Mouse (Mus musculus) ES-Bruce4 (cell line): ENCODE measurements at regions not wholly inside any gene's neighbourhood (a gene's known extent, or its start where the extent isn't known, plus 50 kb on each side); places are given as distances from the start of the nearest gene placed in this dataset.
"Not testable (repeated sequence)": the region's sequence is repeated elsewhere in the genome, so short reads cannot be mapped to it uniquely, and the experiment has no call there.

Experiments used
- H3K27ac ChIP-seq: 2 replicates; pipeline ENCODE4 v1.5.1; 2012; ENCODE audit warnings: low read length, inconsistent platforms; ENCODE audit not compliant: insufficient read depth
- H3K27me3 ChIP-seq: 2 replicates; pipeline ENCODE4 v1.6.1; 2012; ENCODE audit warnings: mild to moderate bottlenecking, low read length, inconsistent platforms; ENCODE audit not compliant: control insufficient read depth, poor library complexity, insufficient read depth, severe bottlenecking
- H3K36me3 ChIP-seq: 2 replicates; pipeline ENCODE4 v1.6.1; 2012; ENCODE audit warnings: inconsistent platforms, mild to moderate bottlenecking, low read length, moderate library complexity; ENCODE audit not compliant: control insufficient read depth, poor library complexity, insufficient read depth, severe bottlenecking
- H3K4me1 ChIP-seq: one replicate; pipeline ENCODE4 v1.8.1; 2011; ENCODE audit warnings: low read length; ENCODE audit not compliant: control insufficient read depth, insufficient read depth
- H3K4me3 ChIP-seq: 2 replicates; pipeline ENCODE4 v1.5.1; 2011; ENCODE audit warnings: low read depth, mild to moderate bottlenecking, low read length
- H3K9ac ChIP-seq: 2 replicates; pipeline ENCODE4 v1.6.1; 2012; ENCODE audit warnings: low read depth, mild to moderate bottlenecking, inconsistent platforms; ENCODE audit not compliant: poor library complexity, severe bottlenecking
- H3K9me3 ChIP-seq: replicated peaks from 2 replicates; pipeline ENCODE4 v1.6.1; 2012; ENCODE audit warnings: mild to moderate bottlenecking, low read length, inconsistent platforms; ENCODE audit not compliant: control insufficient read depth, poor library complexity, insufficient read depth, severe bottlenecking
- CTCF ChIP-seq: IDR thresholded peaks from one replicate; pipeline ENCODE4 v1.8.1; 2011; ENCODE audit warnings: low read depth, low read length
- EP300 ChIP-seq: IDR thresholded peaks from 2 replicates; pipeline ENCODE4 v1.6.1; 2011; ENCODE audit warnings: low read depth, low read length; ENCODE audit not compliant: insufficient read depth
- POLR2A ChIP-seq: IDR thresholded peaks from one replicate; pipeline ENCODE4 v1.8.1; 2011; ENCODE audit warnings: low read length; ENCODE audit not compliant: insufficient read depth

- H3K4me3 ChIP-seq: no peak overlapping the region
- no peak overlapping the region for H3K27ac ChIP-seq
- H3K27me3 ChIP-seq: no peaks in the 10 kb centered on the region
- no peaks in the 10 kb centered on the region for H3K9me3 ChIP-seq
- no peaks in the 10 kb centered on the region for H3K4me1 ChIP-seq
- no peaks in the 10 kb centered on the region for H3K36me3 ChIP-seq
- no peak for TF ChIP-seq CTCF
- TF ChIP-seq POLR2A: no peak
- TF ChIP-seq EP300: no peak
- no peak overlapping the region for H3K9ac ChIP-seq
Measured at GRCm38 (mm10) chr6:20673219-20673618, 542.1 kb upstream of the Kcnd2 start.

DNA sequence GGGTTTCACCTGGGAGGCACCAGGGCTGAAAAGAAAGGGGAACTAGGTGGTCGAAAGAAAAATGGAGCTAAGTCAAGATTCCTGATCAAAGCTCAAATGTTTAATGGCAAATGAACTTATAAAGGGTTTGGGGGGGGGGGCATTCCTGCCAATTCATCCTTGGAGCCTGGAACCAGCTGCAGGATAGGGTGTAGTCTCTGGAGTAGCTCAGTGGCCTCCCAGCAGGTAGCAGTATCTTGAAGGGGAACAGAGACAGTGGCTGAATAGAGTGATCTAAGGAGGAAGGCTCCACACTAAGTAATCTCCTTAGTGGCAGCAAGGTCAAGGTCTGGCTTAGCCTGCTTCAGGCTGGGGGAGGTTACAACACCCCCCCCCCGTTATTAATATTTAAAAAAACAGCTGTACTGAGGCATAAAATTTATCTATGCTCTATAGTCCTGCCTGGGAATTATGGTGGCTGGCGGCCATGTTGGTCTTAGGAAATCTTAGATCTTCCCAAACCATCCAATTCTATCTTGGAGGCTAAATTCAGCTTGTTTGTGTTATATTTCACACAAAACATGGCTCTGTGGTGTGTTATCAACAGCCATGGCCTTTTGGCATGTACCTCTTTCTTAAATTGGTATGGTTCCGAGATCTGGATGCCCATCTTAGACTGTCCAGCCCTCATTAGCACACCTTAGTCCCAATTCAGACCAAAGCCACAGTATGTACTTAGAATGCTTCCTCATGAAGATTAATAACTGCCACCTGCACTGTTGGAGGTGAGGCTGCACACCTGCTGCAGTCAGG is 528.7 kb upstream of the Kcnd2 start:
- TF ChIP-seq EP300: peak; percentile 92
- peak overlapping the region; percentile 100 for H3K27ac ChIP-seq
- not testable (repeated sequence) for H3K4me3 ChIP-seq

DNA sequence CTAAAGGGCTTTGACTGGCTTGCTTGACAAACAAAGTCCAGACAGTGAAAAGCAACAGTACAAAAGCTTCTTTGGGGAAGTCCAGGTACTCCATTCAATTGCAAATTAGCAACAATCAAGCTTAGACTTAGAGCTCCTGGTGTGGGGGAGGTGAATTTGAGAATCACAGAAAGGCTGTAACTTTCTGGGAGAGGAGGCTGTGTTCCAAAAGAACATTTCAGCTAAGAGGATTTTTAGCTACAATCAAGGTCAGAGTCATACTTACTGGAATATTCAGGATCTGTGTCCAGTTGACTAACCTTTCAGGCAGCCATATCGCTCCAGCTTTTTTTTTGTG is 528.1 kb upstream of the Kcnd2 start:
- not testable (repeated sequence) for H3K36me3 ChIP-seq, H3K9me3 ChIP-seq, H3K27me3 ChIP-seq, H3K4me3 ChIP-seq, H3K4me1 ChIP-seq
- Histone ChIP-seq H3K9ac (0 out of 2 replicates have a peak overlapping the region, but pooled peaks have one; percentile 23), H3K27ac (peak overlapping the region; percentile 100)

More for the DNA sequence above, 528.7 kb upstream of the Kcnd2 start:
- not testable (repeated sequence) for H3K9me3 ChIP-seq, H3K27me3 ChIP-seq, H3K9ac ChIP-seq, H3K36me3 ChIP-seq, H3K4me1 ChIP-seq

- no peak for TF ChIP-seq CTCF
- TF ChIP-seq POLR2A: no peak
- TF ChIP-seq EP300: no peak
- H3K36me3 ChIP-seq: no peaks in the 10 kb centered on the region
- H3K27ac ChIP-seq: no peak overlapping the region
Measured at GRCm38 (mm10) chr6:20725948-20726347, 489.4 kb upstream of the Kcnd2 start.

DNA sequence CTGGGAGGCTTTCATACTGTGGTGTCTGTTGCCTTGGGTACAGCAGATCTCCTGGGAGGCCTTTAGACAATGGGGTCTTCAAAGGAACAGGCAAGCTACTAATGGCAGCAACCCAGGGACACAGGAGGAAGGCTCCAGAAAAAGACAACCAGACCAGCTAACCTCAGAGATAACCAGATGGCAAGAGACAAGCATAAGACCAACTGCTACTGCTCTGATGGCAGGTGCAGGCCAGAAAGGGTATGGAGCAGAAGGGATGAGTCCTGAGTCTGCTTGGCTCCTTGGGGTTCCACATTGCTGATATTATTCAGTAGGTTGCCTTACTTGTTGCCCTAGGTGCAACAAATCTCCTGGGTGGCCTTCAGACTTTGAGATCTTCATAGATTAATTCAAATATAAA is 476.2 kb upstream of the Kcnd2 start:
- Histone ChIP-seq H3K27me3 (no peaks in the 10 kb centered on the region), H3K9me3 (no peaks in the 10 kb centered on the region), H3K4me1 (no peaks in the 10 kb centered on the region), H3K4me3 (no peak overlapping the region), H3K36me3 (no peaks in the 10 kb centered on the region), H3K27ac (no peak overlapping the region), H3K9ac (no peak overlapping the region)
- TF ChIP-seq POLR2A: no peak

More at GRCm38 (mm10) chr6:20725948-20726347, 489.4 kb upstream of the Kcnd2 start:
- Histone ChIP-seq H3K4me3 (no peak overlapping the region), H3K9ac (no peak overlapping the region), H3K27me3 (no peaks in the 10 kb centered on the region), H3K9me3 (no peaks in the 10 kb centered on the region), H3K4me1 (no peaks in the 10 kb centered on the region)

DNA sequence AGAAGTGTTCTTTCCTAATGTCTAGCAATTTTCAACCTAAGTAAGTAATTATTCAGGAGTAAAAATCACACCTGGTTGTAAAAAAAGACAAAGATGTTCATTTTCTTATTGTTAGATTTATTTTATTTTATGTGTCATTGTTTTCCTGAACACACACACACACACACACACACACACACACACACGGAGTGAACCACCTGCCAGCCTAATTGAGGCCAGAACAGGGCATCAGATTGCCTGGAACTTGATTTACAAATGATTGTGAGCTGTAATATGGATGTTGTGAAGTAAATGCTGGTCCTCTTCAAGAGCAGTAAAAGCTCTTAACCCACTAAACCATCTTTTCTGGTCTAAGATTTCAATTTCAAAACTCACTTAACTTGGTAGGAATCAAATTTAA is 474.9 kb upstream of the Kcnd2 start:
- no peak for TF ChIP-seq CTCF
- TF ChIP-seq POLR2A: no peak
- no peak for TF ChIP-seq EP300
- Histone ChIP-seq H3K9ac (no peak overlapping the region), H3K9me3 (no peaks in the 10 kb centered on the region), H3K36me3 (no peaks in the 10 kb centered on the region), H3K27me3 (no peaks in the 10 kb centered on the region), H3K4me1 (no peaks in the 10 kb centered on the region), H3K27ac (no peak overlapping the region), H3K4me3 (no peak overlapping the region)
